Mouse (Mus musculus) left cerebral cortex, postnatal 14 days (tissue): ENCODE measurements around the gene Nup98. TPM values are rescaled to one million over a fixed set of nuclear protein-coding genes. Genes with fewer than 3 reads are reported as not detected.

ENCODE experiments used
- DNase-seq, 2 experiments: peaks; one replicate each; pipeline ENCODE4 v3.0.0; 2021 to 2022; ENCODE audit warnings: low spot score in 2 of 2, mixed read lengths in 1 of 2
- intact Hi-C: fragments of 180-260 bp; cut with DNase I; formaldehyde crosslinking; loops from one replicate; pipeline ENCODE4 v1.15.1; 2025
- total RNA-seq, 2 experiments: library from RNA; stranded (reverse); gene quantifications; 2 replicates each; pipeline ENCODE4 v1.2.3; 2021

Gene Nup98
- total RNA-seq, 2 experiments from 2014 or later, result 32.2 to 37.2 TPM

GRCm38 (mm10) chr7:102183849-102184248, 26.1 kb downstream of the Nup98 start:
- DNase-seq, result no peak
- intact Hi-C loops, result loop anchor here (5.0 kb wide), 1 partner anchor 52 kb away; no protein-coding TSS in a partner anchor

- DNase-seq, result no peak
- intact Hi-C loops, result no loop called here
Observed at GRCm38 (mm10) chr7:102170300-102170699, 39.7 kb downstream of the Nup98 start.

GRCm38 (mm10) chr7:102153691-102154090, 56.3 kb downstream of the Nup98 start:
- intact Hi-C loops, result no loop called here
- DNase-seq, result no peak

- intact Hi-C loops, result no loop called here
- DNase-seq, result no peak
Observed at GRCm38 (mm10) chr7:102137898-102138297, 72.1 kb downstream of the Nup98 start.

- DNase-seq, result no peak
- intact Hi-C loops, result no loop called here
Observed at GRCm38 (mm10) chr7:102137464-102137863, 72.5 kb downstream of the Nup98 start.

- DNase-seq, result no peak
Observed at GRCm38 (mm10) chr7:102132395-102132794, 77.6 kb downstream of the Nup98 start.

GRCm38 (mm10) chr7:102120326-102120725, 89.7 kb downstream of the Nup98 start:
- DNase-seq, result no peak
- intact Hi-C loops, result no loop called here

More at GRCm38 (mm10) chr7:102132395-102132794, 77.6 kb downstream of the Nup98 start:
- intact Hi-C loops, result loop anchor here (5.0 kb wide), 2 partner anchors 35 to 50 kb away; no protein-coding TSS in a partner anchor

- intact Hi-C loops, result no loop called here
- no peak for DNase-seq
Observed at GRCm38 (mm10) chr7:102117382-102117781, 92.6 kb downstream of the Nup98 start.

GRCm38 (mm10) chr7:102116579-102117331, 93.2 kb downstream of the Nup98 start, which contains the start of gene Chrna10:
Gene Chrna10 (minus strand): TSS chr7:102116828.
- intact Hi-C loops, result no loop called here
- DNase-seq, result peak in 1 of 2 experiments; percentile 48

- intact Hi-C loops, result no loop called here
- DNase-seq, result no peak
Observed at GRCm38 (mm10) chr7:102113151-102113729, 96.7 kb downstream of the Nup98 start.

GRCm38 (mm10) chr7:102109746-102110145, 100.2 kb downstream of the Nup98 start:
- intact Hi-C loops, result no loop called here
- DNase-seq, result no peak

GRCm38 (mm10) chr7:102109171-102109570, 100.8 kb downstream of the Nup98 start, which contains the start of gene Art5:
Gene Art5 (minus strand): TSS chr7:102109489.
- no peak for DNase-seq

GRCm38 (mm10) chr7:102108206-102108605, 101.8 kb downstream of the Nup98 start:
- DNase-seq, result no peak
- intact Hi-C loops, result no loop called here

More at GRCm38 (mm10) chr7:102109171-102109570, 100.8 kb downstream of the Nup98 start, which contains the start of gene Art5:
- intact Hi-C loops, result no loop called here

- no peak for DNase-seq
- intact Hi-C loops, result no loop called here
Observed at GRCm38 (mm10) chr7:102106700-102107141, 103.3 kb downstream of the Nup98 start.

GRCm38 (mm10) chr7:102104126-102104525, 105.8 kb downstream of the Nup98 start:
- no peak for DNase-seq

GRCm38 (mm10) chr7:102103555-102103954, 106.4 kb downstream of the Nup98 start:
- intact Hi-C loops, result no loop called here
- DNase-seq, result no peak

More at GRCm38 (mm10) chr7:102104126-102104525, 105.8 kb downstream of the Nup98 start:
- intact Hi-C loops, result no loop called here

- intact Hi-C loops, result no loop called here
- DNase-seq, result no peak
Observed at GRCm38 (mm10) chr7:102102696-102103095, 107.3 kb downstream of the Nup98 start.

- intact Hi-C loops, result no loop called here
- DNase-seq, result no peak
Observed at GRCm38 (mm10) chr7:102102241-102102640, 107.7 kb downstream of the Nup98 start.

GRCm38 (mm10) chr7:102101487-102101886, 108.5 kb downstream of the Nup98 start, which contains the start of gene Art1:
Gene Art1 (plus strand): TSS chr7:102101743.
- intact Hi-C loops, result no loop called here
- DNase-seq, result no peak

GRCm38 (mm10) chr7:102100868-102101267, 109.1 kb downstream of the Nup98 start:
- intact Hi-C loops, result no loop called here
- no peak for DNase-seq
